Mouse (Mus musculus) testis, postnatal 10 days (tissue): ENCODE results near the gene Txndc8.

Experiments
- DNase-seq: peaks from one replicate; pipeline ENCODE4 v3.0.0; 2021; ENCODE audit warnings: low spot score

The Txndc8 gene

DNA sequence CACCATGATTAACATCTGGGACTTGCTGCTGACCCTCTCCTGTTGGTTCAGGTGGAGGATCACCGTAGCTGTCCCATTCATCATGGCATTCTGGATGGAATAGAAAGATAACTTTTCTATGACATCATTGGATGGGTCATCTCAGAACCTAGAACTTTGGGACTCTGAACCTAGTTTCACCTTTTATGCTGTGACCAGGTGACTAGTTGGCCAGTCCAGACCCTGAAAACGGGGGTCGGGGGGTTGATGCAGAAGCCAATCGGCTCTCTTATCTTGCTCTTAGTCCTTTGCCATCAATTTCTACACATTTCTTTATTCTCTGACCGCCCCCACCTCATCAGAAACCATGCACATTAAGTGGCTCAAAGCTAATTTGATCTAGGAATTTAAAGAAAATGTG lies at the start of gene Txndc8:
Txndc8 (minus strand) TSS at position 101 of the 400 bp plus-strand sequence.
- DNase-seq, result no peak

DNA sequence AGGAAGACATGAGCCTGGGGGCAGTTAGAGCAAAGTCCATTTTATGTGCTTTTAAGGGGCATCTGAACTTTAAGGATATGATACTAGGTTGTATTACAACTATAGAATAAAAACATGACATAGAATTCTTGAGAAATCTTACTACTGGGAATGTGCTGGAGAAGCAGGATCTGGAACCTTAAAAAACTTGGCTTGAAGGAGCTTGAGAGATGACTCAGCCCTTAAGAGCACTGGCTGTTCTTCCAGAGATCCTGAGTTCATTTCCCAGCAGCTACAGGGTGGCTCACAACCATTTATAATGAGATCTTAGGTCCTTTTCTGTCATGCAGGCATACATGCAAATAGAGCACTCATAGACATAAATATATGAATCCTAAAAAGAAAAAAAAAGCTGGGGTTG lies 46.7 kb upstream of the Txndc8 start:
- no peak for DNase-seq

DNA sequence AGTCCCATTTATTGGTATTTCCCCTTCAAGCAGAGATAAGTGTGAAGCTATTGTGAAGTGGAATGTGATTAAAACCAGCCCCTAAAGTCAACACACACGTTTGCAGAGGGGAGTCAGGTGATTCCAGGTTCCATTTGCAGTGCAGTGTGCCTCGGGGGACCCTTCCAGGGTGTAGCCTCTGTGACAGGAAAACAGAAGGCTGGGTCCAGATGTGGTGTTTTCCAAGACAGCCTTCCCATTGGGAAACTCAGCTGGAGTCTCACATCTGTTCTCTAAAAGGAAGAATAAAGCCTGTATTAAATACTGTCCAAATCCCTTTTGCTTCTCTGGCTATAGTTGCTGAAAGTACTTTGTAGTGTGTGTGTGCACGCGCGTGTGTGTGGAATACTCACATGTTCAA lies 45.5 kb upstream of the Txndc8 start:
- DNase-seq, result no peak

DNA sequence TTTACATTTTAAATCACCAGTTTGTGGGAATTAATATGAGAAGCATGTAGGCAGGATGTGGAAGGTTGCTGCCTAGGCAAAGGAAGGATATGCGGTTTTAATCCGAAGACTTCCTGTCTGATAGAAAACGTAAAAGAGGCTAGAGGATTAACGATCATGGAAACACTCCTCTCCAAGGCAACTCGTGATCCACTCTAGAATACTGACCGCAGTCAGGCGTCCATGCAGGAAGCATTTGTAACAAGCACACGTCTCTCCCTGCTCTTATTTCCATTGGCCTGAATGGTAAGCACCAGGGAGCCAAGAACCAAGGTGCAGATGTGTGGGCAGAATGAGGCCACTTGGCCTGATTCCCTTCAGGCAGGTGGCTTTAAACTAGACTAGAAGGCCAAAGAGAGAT lies 41.8 kb upstream of the Txndc8 start:
- DNase-seq, result no peak

DNA sequence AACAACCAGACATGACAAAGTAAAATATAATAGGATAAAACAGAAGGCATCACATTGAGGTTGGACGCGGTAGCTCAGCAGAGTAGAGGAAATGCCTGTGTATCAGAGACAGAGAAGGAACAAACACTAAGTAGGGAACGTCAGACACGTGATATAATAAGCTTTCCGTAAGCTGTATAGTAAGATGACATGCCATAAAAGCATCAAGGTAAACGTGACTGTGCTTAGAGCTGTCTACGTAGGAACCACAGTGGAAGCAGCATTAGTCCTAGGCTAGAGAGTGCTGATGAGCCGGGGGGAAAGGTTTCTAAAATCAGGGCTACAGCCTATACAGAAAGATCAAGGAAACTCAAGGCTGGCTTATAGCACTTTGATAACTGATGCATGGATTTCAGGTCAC lies 41.4 kb upstream of the Txndc8 start:
- DNase-seq, result no peak

DNA sequence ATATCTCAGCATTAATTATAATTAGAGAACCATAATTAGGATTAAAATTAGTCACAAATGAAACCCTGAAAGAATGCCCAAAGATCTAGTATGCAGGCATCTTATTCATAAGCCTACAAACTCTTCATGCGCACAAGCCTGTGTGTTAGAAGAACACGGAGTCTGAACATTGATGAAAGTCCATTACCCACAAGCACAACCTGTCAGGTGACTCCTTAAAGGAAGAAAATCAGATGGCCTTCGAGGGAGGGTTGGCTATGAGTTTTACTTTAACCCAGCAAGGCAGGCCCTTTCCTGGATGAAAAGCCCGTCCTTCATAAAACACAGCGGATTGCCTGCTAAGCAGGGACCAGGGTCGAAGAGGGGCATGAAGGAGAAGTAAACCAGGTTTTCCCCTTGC lies 35.9 kb upstream of the Txndc8 start:
- no peak for DNase-seq

DNA sequence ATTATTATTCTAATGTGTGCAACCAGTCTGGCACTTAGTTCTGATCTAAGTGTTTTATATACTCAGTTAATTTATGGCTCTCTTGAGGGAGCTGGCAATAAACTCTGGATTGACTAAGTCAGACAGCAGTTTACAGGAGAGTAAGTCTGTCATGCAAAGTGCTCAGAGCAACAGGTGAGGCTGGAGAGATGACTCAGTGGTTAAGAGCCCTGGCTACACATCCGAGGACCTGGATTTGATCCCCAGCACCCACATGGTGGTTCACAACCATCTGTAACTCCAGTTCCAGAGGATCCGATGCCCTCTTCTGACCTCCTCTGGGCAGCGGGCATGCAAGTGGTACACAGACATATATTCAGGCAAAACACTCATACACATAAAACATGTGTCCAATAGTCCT lies 35.4 kb upstream of the Txndc8 start:
- DNase-seq, result no peak

DNA sequence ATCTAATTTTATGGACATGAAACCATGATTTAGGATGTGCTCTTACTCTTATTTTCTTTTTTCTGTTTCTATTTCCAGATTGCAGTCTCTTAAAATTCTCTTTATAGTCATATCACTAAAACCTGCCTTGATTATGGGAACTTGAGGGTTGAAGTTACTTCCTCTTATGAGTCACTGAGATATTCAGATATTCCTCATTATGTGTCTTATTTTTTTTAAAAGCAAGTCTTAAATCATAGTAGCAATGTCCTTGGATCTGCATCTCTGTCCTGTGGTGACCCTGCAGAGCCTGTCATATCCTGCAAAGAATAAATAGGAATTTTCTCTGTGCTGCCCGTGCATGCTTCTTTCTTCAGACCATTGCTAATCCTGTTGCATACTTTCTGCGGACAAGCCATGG lies 31.2 kb upstream of the Txndc8 start:
- no peak for DNase-seq

DNA sequence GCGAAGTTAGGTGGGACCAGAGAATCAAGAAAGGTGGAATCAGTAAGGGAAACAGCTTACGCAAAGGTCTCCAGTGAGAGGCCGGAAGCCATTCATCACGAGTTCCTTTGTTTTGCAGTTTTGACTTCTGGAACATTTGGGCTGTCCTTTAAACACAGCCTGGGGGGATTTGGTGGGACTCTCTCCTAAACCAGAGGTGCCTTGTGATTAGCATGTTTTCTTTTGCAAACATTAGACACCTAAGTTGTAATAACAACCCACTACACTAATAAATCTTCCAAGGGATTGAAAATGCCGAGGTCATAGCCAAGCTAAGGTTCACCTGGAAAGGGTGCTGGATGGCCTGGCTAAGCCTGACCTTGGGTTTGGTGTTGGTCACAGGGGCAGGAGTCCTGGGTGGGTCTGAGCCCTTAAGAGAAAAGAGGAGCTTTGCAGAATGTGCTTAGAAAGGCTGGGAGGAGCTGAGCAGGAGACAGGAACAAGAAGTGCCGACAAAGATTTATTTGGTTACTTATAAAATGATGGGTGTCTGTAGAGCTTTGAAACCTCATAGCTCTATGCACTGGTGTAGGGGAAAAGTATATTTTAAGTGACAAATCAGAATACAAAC lies 28.3 kb upstream of the Txndc8 start:
- DNase-seq, result no peak

DNA sequence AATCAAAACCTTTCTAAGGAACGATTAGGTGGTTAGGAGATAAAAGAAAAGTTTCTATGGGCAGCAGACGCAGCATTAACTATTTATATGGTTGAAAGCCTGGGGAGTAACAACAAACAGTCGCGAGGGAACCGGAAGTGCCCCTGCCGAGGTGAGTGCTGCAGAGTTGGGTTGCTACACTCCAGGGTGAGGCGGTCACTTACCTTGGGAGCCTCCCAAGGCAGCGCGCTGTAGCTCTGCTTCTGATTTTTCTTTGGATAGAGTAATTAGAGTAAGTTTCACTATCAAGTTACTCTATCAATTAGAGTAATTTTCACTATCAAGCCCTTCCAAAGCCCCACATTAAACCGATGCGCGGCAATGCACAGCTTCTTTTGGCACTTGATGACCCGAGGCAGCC lies 25.7 kb upstream of the Txndc8 start:
- no peak for DNase-seq

DNA sequence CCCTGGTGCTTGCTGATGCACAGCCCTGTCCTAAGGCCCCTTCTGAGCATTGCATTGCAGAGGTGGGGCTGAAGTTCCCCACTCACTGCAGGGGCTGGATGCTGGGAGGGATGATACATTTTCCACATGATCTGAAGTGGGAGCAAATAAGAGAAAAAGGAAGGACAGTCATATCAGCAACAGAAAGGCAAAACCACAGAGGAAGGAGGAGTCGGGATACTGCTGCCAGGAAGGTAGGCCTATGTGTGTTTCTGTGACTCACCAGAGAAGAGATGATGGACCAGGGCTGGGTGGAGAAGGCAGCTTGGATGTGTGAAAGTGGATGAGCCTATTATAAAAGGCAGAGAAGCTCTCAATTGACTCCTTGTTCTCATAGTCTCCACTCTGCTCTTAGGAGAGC lies 23.8 kb upstream of the Txndc8 start:
- DNase-seq, result no peak

DNA sequence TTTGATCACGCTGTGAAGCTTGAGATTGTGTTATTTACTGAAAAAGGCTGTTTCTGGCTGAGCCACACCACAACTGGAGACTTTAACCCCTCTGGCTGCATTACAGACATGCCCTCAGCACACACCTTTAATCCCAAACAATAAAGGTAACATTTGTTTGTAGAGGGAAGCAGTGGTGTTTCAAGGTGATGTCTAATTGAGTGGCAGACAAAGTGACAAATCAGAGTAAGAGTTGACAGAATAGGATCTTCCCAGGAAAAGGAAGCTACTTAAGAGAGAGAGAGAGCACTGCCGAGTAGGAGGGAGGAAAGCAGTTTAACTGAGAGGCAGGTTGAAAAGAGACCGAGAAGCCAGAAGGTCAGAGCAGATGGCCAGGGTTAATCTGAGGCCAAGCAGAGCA lies 5.4 kb downstream of the Txndc8 start:
- no peak for DNase-seq

DNA sequence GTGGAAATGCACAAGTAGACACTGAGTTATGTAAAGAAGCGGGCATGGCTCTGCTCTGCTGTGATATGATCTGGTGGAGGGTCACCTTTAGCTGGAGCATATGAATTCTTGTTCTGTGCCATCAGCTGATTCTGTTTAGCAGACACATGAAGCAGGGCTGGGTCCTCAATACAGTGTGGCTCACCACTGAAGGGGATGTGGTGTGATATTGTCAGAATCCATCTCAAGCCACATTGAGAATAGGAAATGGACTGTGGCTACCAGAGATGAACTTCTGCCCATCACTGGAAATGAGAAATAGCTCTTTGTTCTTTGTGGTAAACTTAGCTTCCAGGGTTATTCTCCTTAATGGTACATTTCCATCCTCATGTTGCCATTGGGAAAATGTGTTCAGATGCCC lies 17.5 kb downstream of the Txndc8 start:
- DNase-seq, result no peak

DNA sequence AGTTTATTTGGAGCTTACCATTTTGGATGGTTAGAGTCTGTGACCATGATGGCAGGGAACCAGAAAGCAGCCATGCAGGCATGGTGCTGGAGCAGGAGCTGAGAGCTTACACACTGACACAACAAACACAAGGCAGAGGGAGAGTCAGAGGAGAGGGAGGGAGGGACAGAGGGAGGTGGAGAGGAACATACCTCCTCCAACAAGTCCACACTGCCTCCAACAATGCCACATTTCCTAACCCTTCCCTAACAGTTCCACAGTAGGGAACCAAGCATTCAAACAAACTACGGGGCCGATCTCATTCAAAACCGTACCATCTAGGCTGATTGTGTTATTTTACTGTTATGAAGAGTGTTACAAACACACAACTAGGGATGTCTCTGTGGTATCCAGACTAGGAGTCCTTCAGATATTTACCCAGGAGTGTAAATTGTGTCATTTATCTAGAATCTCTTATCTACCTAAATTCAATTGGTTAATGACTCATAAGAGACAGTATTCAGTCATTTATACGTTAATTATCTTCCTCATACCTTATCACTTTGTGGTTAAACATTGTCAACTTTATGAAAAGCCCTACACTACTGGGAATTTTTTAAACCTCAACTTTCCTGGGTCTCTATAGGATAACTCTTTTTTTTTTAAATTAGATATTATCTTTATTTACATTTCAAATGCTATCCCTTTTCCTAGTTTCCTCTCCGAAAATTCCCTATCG lies 34.4 kb downstream of the Txndc8 start:
- no peak for DNase-seq

DNA sequence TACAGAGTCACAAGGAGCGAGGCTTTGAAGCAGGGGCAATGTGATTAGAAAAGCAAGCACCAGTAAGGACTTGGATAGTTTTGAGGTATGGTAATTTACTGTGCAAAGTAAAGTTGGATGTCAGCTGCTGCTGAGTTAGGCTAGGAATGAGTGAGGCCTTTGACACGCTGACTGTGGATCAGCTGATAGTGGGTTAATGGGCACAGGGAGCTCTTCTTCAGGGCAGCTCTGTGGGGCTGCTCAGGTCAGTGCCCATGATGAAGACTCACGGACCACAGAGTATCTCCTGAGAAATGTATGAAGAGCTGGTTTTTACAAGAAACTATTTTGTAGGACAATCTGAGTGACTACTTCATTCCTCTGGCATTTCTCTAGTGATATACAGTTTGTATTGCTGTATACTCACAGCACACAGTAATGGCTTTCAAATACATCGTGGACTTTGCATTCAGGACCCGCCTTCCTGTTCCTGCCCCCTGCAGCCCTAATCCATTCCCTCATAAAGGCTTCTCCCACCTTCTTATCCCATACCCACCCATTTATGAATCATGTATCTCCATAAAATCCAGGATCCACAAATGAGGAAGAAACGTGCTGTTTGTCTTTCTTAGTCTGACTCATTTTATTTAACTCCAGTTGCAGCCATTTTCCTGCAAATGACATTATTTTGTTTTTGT lies 35.2 kb downstream of the Txndc8 start:
- DNase-seq, result no peak

DNA sequence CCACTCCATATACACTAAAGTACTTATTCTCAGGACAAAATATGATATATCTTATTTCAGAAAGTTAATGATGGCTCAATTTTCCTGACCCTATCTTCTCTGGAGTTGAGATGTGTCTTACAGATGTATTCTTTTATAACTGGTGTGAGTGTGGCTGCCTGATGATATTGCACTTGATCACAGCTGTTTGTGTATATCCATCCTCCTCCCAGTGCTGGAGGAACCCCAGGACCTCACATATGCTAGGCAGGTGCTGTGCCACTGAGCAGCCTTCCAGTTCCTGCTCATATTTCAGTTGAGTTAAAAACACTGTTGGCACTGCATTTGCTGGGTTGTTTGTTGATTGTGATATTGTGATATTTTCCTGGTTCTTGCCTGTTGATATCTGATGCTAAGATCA lies 38.6 kb downstream of the Txndc8 start:
- no peak for DNase-seq

DNA sequence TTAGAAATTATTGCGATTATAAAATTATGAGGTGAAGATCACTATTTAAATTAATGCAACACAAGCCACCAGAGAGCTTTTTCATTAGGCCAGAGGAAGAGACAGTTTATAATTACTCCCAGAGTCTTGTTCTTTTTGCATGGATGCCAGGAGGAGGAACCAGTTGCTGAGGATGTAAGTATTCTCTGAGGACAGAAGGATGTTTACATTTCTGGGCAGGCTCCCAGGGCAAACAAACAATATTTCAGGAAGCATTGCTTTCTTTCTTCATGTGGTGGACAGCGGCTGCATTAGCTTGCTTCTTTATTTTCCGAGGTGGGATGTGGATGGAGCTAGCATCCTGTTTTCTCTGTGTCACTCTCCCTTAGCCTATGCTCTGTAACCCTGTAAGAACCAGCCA lies 41.7 kb downstream of the Txndc8 start:
- no peak for DNase-seq

DNA sequence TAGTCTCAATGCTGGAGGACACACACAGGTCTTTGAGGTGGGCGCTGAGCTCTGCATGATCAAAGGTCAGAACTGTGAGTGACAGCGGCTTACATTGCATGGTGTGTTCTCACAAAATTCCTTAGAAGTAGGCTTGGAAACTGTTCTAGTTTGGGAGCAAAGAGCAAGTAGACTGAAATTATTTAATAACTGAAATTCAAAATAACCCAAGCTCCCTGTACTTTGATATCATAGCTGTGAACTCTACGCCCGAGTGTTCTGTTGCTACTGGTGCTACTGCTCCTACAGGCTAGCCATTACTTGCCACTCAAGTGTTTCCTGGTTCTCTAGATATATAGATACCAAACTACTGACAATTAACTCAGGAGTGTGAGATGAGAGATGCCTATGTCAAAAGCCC lies 43.4 kb downstream of the Txndc8 start:
- no peak for DNase-seq

DNA sequence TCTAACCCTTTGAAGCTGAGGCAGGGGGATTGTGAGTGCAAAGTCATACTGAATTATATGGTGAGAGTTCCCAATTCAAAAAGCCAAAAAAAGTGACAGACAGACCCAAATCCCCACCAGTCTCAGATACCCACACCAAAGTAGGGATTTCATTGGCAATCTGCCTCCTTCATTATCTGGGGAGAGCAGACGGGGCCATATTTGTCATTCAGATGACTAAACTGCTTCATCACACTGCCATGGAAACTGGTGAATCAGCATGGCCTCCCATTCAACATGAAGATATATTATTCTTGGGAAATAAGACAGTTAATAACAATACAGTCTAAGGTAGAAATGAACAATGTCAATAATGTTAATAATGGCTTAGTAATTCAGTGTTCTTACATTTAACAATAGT lies 44.8 kb downstream of the Txndc8 start:
- DNase-seq, result no peak

DNA sequence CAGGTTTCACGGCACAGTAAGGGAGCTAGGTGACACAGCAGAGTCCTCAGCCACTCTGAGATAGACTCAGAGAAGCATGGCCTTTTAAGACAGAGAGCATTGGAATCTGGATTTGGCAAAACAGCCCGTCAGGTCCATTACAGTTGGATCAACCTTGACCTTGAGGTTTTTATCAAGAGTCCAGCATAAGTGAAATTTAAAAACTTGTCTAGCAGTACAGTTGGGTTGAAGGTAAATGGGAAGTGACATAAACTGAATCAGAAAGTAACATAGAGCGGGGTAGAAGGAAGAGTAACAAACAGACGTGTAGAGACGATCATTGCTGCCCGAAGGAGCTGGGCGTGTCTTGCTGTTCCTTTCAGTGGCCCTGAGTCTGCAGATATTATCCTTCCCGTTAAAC lies 49.9 kb downstream of the Txndc8 start:
- no peak for DNase-seq

DNA sequence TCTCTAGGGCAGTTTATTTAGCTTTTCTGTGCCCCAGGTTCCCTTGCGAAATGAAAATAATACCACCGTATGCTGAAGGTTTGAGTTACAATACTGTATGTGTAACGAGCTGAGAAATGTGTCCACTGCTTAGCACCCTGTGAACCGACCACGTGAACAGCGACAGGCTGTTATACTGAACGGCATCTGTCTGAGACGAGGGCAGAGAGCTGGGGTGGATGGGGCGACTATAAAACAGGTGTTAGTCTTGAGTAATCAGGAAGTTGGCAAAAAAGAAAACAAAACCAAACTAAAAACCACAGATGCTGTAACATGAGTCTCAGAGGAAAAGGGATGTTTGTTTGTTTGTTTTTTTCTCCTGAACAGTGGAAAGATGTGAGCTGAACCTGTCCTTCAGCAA lies 50.8 kb downstream of the Txndc8 start:
- DNase-seq, result no peak

DNA sequence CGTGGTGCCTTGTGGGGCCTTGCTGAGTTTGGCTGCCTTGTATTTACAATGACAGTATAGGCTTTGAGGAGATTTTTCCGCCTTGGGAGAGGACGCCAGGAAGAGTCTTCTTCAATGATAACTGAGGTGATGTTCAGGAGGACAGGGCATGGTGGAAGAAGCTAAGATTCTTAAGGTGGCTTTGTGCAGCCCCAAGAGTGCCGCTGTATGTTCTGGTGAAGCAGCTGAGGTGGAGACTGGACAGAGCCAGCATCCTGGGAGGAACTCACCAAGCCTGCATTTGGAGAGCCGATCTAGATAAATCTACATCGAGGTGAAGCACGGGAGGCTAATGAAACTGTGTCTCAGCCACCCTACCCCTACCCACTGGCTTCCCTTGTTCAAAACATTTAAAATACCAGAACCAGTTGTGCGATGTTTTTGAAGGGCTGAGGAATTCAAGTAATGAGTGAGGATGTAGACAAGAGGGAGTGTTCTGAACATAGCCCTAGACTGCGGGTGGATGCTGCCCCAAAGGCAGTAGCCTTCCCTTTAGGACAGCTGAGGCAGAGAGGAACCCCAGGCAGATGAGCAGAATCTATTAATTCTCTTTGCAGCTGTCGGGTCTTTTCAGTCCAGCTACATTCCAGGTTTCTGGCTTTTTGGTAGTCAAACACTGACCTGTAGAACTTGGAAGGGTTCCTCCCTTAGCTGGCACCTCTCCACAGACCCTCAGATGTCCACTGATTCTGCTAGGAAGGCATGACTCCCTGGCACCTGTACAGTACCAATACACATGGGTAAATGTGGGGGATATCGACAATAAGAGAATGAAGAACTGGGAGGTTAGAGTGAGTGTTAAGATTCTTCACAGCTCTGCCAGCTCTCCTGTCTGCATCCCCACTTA lies 51.5 kb downstream of the Txndc8 start:
- no peak for DNase-seq
